Mouse (Mus musculus): Measurements from ENCODE around the gene Sag. TPM values are rescaled to one million over a fixed set of nuclear protein-coding genes. Genes with fewer than 3 reads are reported as not detected.
A peak's percentile ranks its signal among the peaks of the same experiment; 100 is the strongest.

Gene Sag
- polyA plus RNA-seq, 1 experiment from 2014 or later: 0.50 TPM

- no peaks in the 10 kb centered on the region for H3K4me1 ChIP-seq (ENCODE audit: control insufficient read depth, low read depth, low read length)
- no peak overlapping the region for H3K4me3 ChIP-seq (ENCODE audit: low read depth, low read length)
- no peak for ATAC-seq (ENCODE audit: low read depth)
- no peak overlapping the region for H3K27ac ChIP-seq (ENCODE audit: low read length)
- WGBS (ENCODE audit: insufficient replicate concordance): 68% methylated on average over 7 of the region's 7 CpGs
- H3K27me3 ChIP-seq (ENCODE audit: control insufficient read depth, insufficient read depth, low read depth, low read length): no peaks in the 10 kb centered on the region
- H3K9me3 ChIP-seq (replicated peaks; ENCODE audit: control insufficient read depth, low read length): no peaks in the 10 kb centered on the region
- H3K9ac ChIP-seq (ENCODE audit: low read depth, low read length): no peak overlapping the region
- peaks cover 78% of the 10 kb centered on the region for H3K36me3 ChIP-seq (ENCODE audit: control insufficient read depth, insufficient read depth)
- H3K4me2 ChIP-seq (ENCODE audit: low read depth, low read length): no peak overlapping the region
Measured at GRCm38 (mm10) chr1:87774845-87775244, 28.6 kb upstream of the Sag start.

GRCm38 (mm10) chr1:87779204-87779785 lies 24.2 kb upstream of the Sag start:
- H3K27me3 ChIP-seq (ENCODE audit: control insufficient read depth, insufficient read depth, low read depth, low read length): no peaks in the 10 kb centered on the region
- peaks cover 67% of the 10 kb centered on the region for H3K36me3 ChIP-seq (ENCODE audit: control insufficient read depth, insufficient read depth)
- H3K4me1 ChIP-seq (ENCODE audit: control insufficient read depth, low read depth, low read length): no peaks in the 10 kb centered on the region
- H3K4me3 ChIP-seq (ENCODE audit: low read depth, low read length): no peak overlapping the region
- 76% methylated on average over 5 of the region's 5 CpGs for WGBS (ENCODE audit: insufficient replicate concordance)
- peak; percentile 45; the same call in 1 of the 2 replicates for ATAC-seq (ENCODE audit: low read depth)
- H3K27ac ChIP-seq (ENCODE audit: low read length): no peak overlapping the region
- no peak overlapping the region for H3K4me2 ChIP-seq (ENCODE audit: low read depth, low read length)
- no peak overlapping the region for H3K9ac ChIP-seq (ENCODE audit: low read depth, low read length)
- no peaks in the 10 kb centered on the region for H3K9me3 ChIP-seq (replicated peaks; ENCODE audit: control insufficient read depth, low read length)

GRCm38 (mm10) chr1:87785703-87786102 lies 17.8 kb upstream of the Sag start:
- peaks cover 58% of the 10 kb centered on the region for H3K36me3 ChIP-seq (ENCODE audit: control insufficient read depth, insufficient read depth)
- no peak overlapping the region for H3K4me2 ChIP-seq (ENCODE audit: low read depth, low read length)
- 82% methylated on average over 8 of the region's 8 CpGs for WGBS (ENCODE audit: insufficient replicate concordance)
- H3K9me3 ChIP-seq (replicated peaks; ENCODE audit: control insufficient read depth, low read length): no peaks in the 10 kb centered on the region
- no peak overlapping the region for H3K27ac ChIP-seq (ENCODE audit: low read length)
- H3K9ac ChIP-seq (ENCODE audit: low read depth, low read length): no peak overlapping the region
- H3K4me1 ChIP-seq (ENCODE audit: control insufficient read depth, low read depth, low read length): no peaks in the 10 kb centered on the region
- no peak for ATAC-seq (ENCODE audit: low read depth)
- no peak overlapping the region for H3K4me3 ChIP-seq (ENCODE audit: low read depth, low read length)
- H3K27me3 ChIP-seq (ENCODE audit: control insufficient read depth, insufficient read depth, low read depth, low read length): no peaks in the 10 kb centered on the region

GRCm38 (mm10) chr1:87786251-87786650 lies 17.2 kb upstream of the Sag start:
- 80% methylated on average over 7 of the region's 7 CpGs for WGBS (ENCODE audit: insufficient replicate concordance)
- Histone ChIP-seq H3K36me3 (ENCODE audit: control insufficient read depth, insufficient read depth) (peaks cover 57% of the 10 kb centered on the region), H3K9ac (ENCODE audit: low read depth, low read length) (no peak overlapping the region), H3K4me2 (ENCODE audit: low read depth, low read length) (no peak overlapping the region), H3K4me3 (ENCODE audit: low read depth, low read length) (no peak overlapping the region), H3K9me3 (replicated peaks; ENCODE audit: control insufficient read depth, low read length) (no peaks in the 10 kb centered on the region), H3K27ac (ENCODE audit: low read length) (no peak overlapping the region), H3K27me3 (ENCODE audit: control insufficient read depth, insufficient read depth, low read depth, low read length) (no peaks in the 10 kb centered on the region), H3K4me1 (ENCODE audit: control insufficient read depth, low read depth, low read length) (no peaks in the 10 kb centered on the region)
- ATAC-seq (ENCODE audit: low read depth): no peak

GRCm38 (mm10) chr1:87789665-87790064 lies 13.8 kb upstream of the Sag start:
- H3K4me3 ChIP-seq (ENCODE audit: low read depth, low read length): no peak overlapping the region
- ATAC-seq (ENCODE audit: low read depth): no peak
- no peak overlapping the region for H3K4me2 ChIP-seq (ENCODE audit: low read depth, low read length)
- H3K36me3 ChIP-seq (ENCODE audit: control insufficient read depth, insufficient read depth): peaks cover 53% of the 10 kb centered on the region
- no peaks in the 10 kb centered on the region for H3K9me3 ChIP-seq (replicated peaks; ENCODE audit: control insufficient read depth, low read length)
- no peaks in the 10 kb centered on the region for H3K27me3 ChIP-seq (ENCODE audit: control insufficient read depth, insufficient read depth, low read depth, low read length)
- no peak overlapping the region for H3K27ac ChIP-seq (ENCODE audit: low read length)
- no peaks in the 10 kb centered on the region for H3K4me1 ChIP-seq (ENCODE audit: control insufficient read depth, low read depth, low read length)
- 88% methylated on average over 8 of the region's 8 CpGs for WGBS (ENCODE audit: insufficient replicate concordance)
- no peak overlapping the region for H3K9ac ChIP-seq (ENCODE audit: low read depth, low read length)

- no peaks in the 10 kb centered on the region for H3K9me3 ChIP-seq (replicated peaks; ENCODE audit: control insufficient read depth, low read length)
- WGBS (ENCODE audit: insufficient replicate concordance): 67% methylated on average over 4 of the region's 4 CpGs
- no peak overlapping the region for H3K27ac ChIP-seq (ENCODE audit: low read length)
- H3K27me3 ChIP-seq (ENCODE audit: control insufficient read depth, insufficient read depth, low read depth, low read length): no peaks in the 10 kb centered on the region
- no peak overlapping the region for H3K9ac ChIP-seq (ENCODE audit: low read depth, low read length)
- no peak overlapping the region for H3K4me2 ChIP-seq (ENCODE audit: low read depth, low read length)
- no peaks in the 10 kb centered on the region for H3K4me1 ChIP-seq (ENCODE audit: control insufficient read depth, low read depth, low read length)
- no peak overlapping the region for H3K4me3 ChIP-seq (ENCODE audit: low read depth, low read length)
- H3K36me3 ChIP-seq (ENCODE audit: control insufficient read depth, insufficient read depth): peaks cover 27% of the 10 kb centered on the region
- no peak for ATAC-seq (ENCODE audit: low read depth)
Measured at GRCm38 (mm10) chr1:87792438-87793137, 10.9 kb upstream of the Sag start.

GRCm38 (mm10) chr1:87793138-87793449 lies 10.4 kb upstream of the Sag start:
- Histone ChIP-seq H3K4me3 (ENCODE audit: low read depth, low read length) (no peak overlapping the region), H3K9me3 (replicated peaks; ENCODE audit: control insufficient read depth, low read length) (no peaks in the 10 kb centered on the region), H3K4me1 (ENCODE audit: control insufficient read depth, low read depth, low read length) (no peaks in the 10 kb centered on the region), H3K27me3 (ENCODE audit: control insufficient read depth, insufficient read depth, low read depth, low read length) (no peaks in the 10 kb centered on the region), H3K9ac (ENCODE audit: low read depth, low read length) (no peak overlapping the region), H3K27ac (ENCODE audit: low read length) (no peak overlapping the region), H3K36me3 (ENCODE audit: control insufficient read depth, insufficient read depth) (peaks cover 25% of the 10 kb centered on the region), H3K4me2 (ENCODE audit: low read depth, low read length) (no peak overlapping the region)
- no peak for ATAC-seq (ENCODE audit: low read depth)
- 91% methylated on average over 6 of the region's 6 CpGs for WGBS (ENCODE audit: insufficient replicate concordance)

- Histone ChIP-seq H3K4me2 (ENCODE audit: low read depth, low read length) (no peak overlapping the region), H3K4me3 (ENCODE audit: low read depth, low read length) (no peak overlapping the region), H3K27ac (ENCODE audit: low read length) (no peak overlapping the region), H3K36me3 (ENCODE audit: control insufficient read depth, insufficient read depth) (no peaks in the 10 kb centered on the region), H3K9ac (ENCODE audit: low read depth, low read length) (no peak overlapping the region), H3K27me3 (ENCODE audit: control insufficient read depth, insufficient read depth, low read depth, low read length) (no peaks in the 10 kb centered on the region), H3K4me1 (ENCODE audit: control insufficient read depth, low read depth, low read length) (no peaks in the 10 kb centered on the region), H3K9me3 (replicated peaks; ENCODE audit: control insufficient read depth, low read length) (no peaks in the 10 kb centered on the region)
- no peak for ATAC-seq (ENCODE audit: low read depth)
- 87% methylated on average over 1 of the region's 1 CpGs for WGBS (ENCODE audit: insufficient replicate concordance)
Measured at GRCm38 (mm10) chr1:87797702-87798101, 5.8 kb upstream of the Sag start.

GRCm38 (mm10) chr1:87798306-87798705 lies 5.2 kb upstream of the Sag start:
- no peaks in the 10 kb centered on the region for H3K27me3 ChIP-seq (ENCODE audit: control insufficient read depth, insufficient read depth, low read depth, low read length)
- ATAC-seq (ENCODE audit: low read depth): no peak
- no peaks in the 10 kb centered on the region for H3K4me1 ChIP-seq (ENCODE audit: control insufficient read depth, low read depth, low read length)
- H3K4me3 ChIP-seq (ENCODE audit: low read depth, low read length): no peak overlapping the region
- no peaks in the 10 kb centered on the region for H3K9me3 ChIP-seq (replicated peaks; ENCODE audit: control insufficient read depth, low read length)
- no peak overlapping the region for H3K27ac ChIP-seq (ENCODE audit: low read length)
- 68% methylated on average over 2 of the region's 2 CpGs for WGBS (ENCODE audit: insufficient replicate concordance)
- no peak overlapping the region for H3K9ac ChIP-seq (ENCODE audit: low read depth, low read length)
- no peak overlapping the region for H3K4me2 ChIP-seq (ENCODE audit: low read depth, low read length)
- H3K36me3 ChIP-seq (ENCODE audit: control insufficient read depth, insufficient read depth): no peaks in the 10 kb centered on the region

Measured in liver, embryonic 16.5 days (tissue).